Mouse (Mus musculus): ENCODE data around the gene Ccdc92. TPM values are rescaled to one million over a fixed set of nuclear protein-coding genes. Genes with fewer than 3 reads are reported as not detected.

Gene Ccdc92
- total RNA-seq, 2 experiments from 2014 or later, result 52.1 to 53.0 TPM

GRCm38 (mm10) chr5:124862871-124863741 lies 882 bp upstream of the Ccdc92 start:
- peak in 1 of 2 experiments; percentile 12 for DNase-seq (ENCODE audit: low spot score in 2 of 2)
- intact Hi-C loops (cut with DNase I), result no loop called here

GRCm38 (mm10) chr5:124861463-124861862 lies 761 bp downstream of the Ccdc92 start:
- no peak for DNase-seq (ENCODE audit: low spot score in 2 of 2)

GRCm38 (mm10) chr5:124860013-124860412 lies 2.2 kb downstream of the Ccdc92 start:
- peak; percentile 35 to 36 for DNase-seq (ENCODE audit: low spot score in 2 of 2)
- intact Hi-C loops (cut with DNase I), result no loop called here

More at GRCm38 (mm10) chr5:124861463-124861862, 761 bp downstream of the Ccdc92 start:
- intact Hi-C loops (cut with DNase I), result no loop called here

- intact Hi-C loops (cut with DNase I), result no loop called here
- no peak for DNase-seq (ENCODE audit: low spot score in 2 of 2)
Observed at GRCm38 (mm10) chr5:124854202-124854601, 8.0 kb downstream of the Ccdc92 start.

GRCm38 (mm10) chr5:124853079-124853478 lies 9.1 kb downstream of the Ccdc92 start:
- intact Hi-C loops (cut with DNase I), result no loop called here
- DNase-seq (ENCODE audit: low spot score in 2 of 2), result peak in 1 of 2 experiments; percentile 70

GRCm38 (mm10) chr5:124852294-124852693 lies 9.9 kb downstream of the Ccdc92 start:
- DNase-seq (ENCODE audit: low spot score in 2 of 2), result no peak
- intact Hi-C loops (cut with DNase I), result no loop called here

GRCm38 (mm10) chr5:124851572-124851971 lies 10.7 kb downstream of the Ccdc92 start:
- no peak for DNase-seq (ENCODE audit: low spot score in 2 of 2)
- intact Hi-C loops (cut with DNase I), result no loop called here

GRCm38 (mm10) chr5:124848994-124849393 lies 13.2 kb downstream of the Ccdc92 start:
- no peak for DNase-seq (ENCODE audit: low spot score in 2 of 2)
- intact Hi-C loops (cut with DNase I), result no loop called here

GRCm38 (mm10) chr5:124847014-124847413 lies 15.2 kb downstream of the Ccdc92 start:
- intact Hi-C loops (cut with DNase I), result no loop called here

GRCm38 (mm10) chr5:124844929-124845328 lies 17.3 kb downstream of the Ccdc92 start:
- no peak for DNase-seq (ENCODE audit: low spot score in 2 of 2)
- intact Hi-C loops (cut with DNase I), result no loop called here

More at GRCm38 (mm10) chr5:124847014-124847413, 15.2 kb downstream of the Ccdc92 start:
- DNase-seq (ENCODE audit: low spot score in 2 of 2), result no peak

GRCm38 (mm10) chr5:124843386-124843785 lies 18.8 kb downstream of the Ccdc92 start:
- intact Hi-C loops (cut with DNase I), result no loop called here
- no peak for DNase-seq (ENCODE audit: low spot score in 2 of 2)

GRCm38 (mm10) chr5:124840669-124841068 lies 21.6 kb downstream of the Ccdc92 start:
- intact Hi-C loops (cut with DNase I), result no loop called here
- no peak for DNase-seq (ENCODE audit: low spot score in 2 of 2)

- no peak for DNase-seq (ENCODE audit: low spot score in 2 of 2)
- intact Hi-C loops (cut with DNase I), result no loop called here
Observed at GRCm38 (mm10) chr5:124840202-124840601, 22.0 kb downstream of the Ccdc92 start.

- intact Hi-C loops (cut with DNase I), result no loop called here
- no peak for DNase-seq (ENCODE audit: low spot score in 2 of 2)
Observed at GRCm38 (mm10) chr5:124836621-124837020, 25.6 kb downstream of the Ccdc92 start.

- intact Hi-C loops (cut with DNase I), result no loop called here
- no peak for DNase-seq (ENCODE audit: low spot score in 2 of 2)
Observed at GRCm38 (mm10) chr5:124836075-124836474, 26.1 kb downstream of the Ccdc92 start.

GRCm38 (mm10) chr5:124835218-124835617 lies 27.0 kb downstream of the Ccdc92 start:
- intact Hi-C loops (cut with DNase I), result no loop called here
- DNase-seq (ENCODE audit: low spot score in 2 of 2), result no peak

- DNase-seq (ENCODE audit: low spot score in 2 of 2), result no peak
- intact Hi-C loops (cut with DNase I), result no loop called here
Observed at GRCm38 (mm10) chr5:124830331-124830730, 31.9 kb downstream of the Ccdc92 start.

GRCm38 (mm10) chr5:124822128-124822894 lies 39.9 kb downstream of the Ccdc92 start:
- DNase-seq (ENCODE audit: low spot score in 2 of 2), result no peak
- intact Hi-C loops (cut with DNase I), result no loop called here

- no peak for DNase-seq (ENCODE audit: low spot score in 2 of 2)
- intact Hi-C loops (cut with DNase I), result no loop called here
Observed at GRCm38 (mm10) chr5:124817050-124817449, 45.2 kb downstream of the Ccdc92 start.

- no peak for DNase-seq (ENCODE audit: low spot score in 2 of 2)
- intact Hi-C loops (cut with DNase I), result no loop called here
Observed at GRCm38 (mm10) chr5:124814797-124815196, 47.4 kb downstream of the Ccdc92 start.

Data from left cerebral cortex, postnatal 14 days (tissue).